Mouse (Mus musculus): ENCODE results near the gene Ubac2. TPM values are rescaled to one million over a fixed set of nuclear protein-coding genes. Genes with fewer than 3 reads are reported as not detected.

The Ubac2 gene
- polyA plus RNA-seq, 1 experiment from 2014 or later: 56.9 TPM

GRCm38 (mm10) chr14:122032045-122032444 lies 153.6 kb downstream of the Ubac2 start:
- WGBS: 88% methylated on average over 2 of the region's 2 CpGs
- Histone ChIP-seq H3K27ac (ENCODE audit: low read depth, low read length) (no peak overlapping the region), H3K9me3 (replicated peaks; ENCODE audit: control insufficient read depth, low read length) (no peaks in the 10 kb centered on the region), H3K27me3 (replicated peaks; ENCODE audit: control insufficient read depth, insufficient read depth, low read length) (no peaks in the 10 kb centered on the region), H3K9ac (ENCODE audit: low read length) (no peak overlapping the region), H3K36me3 (ENCODE audit: control insufficient read depth, insufficient read depth, low read length) (no peaks in the 10 kb centered on the region), H3K4me2 (ENCODE audit: low read length) (no peak overlapping the region), H3K4me1 (ENCODE audit: control insufficient read depth, insufficient read depth, low read length) (no peaks in the 10 kb centered on the region), H3K4me3 (ENCODE audit: low read depth, low read length) (no peak overlapping the region)
- ATAC-seq: no peak
- DNase-seq (ENCODE audit: low spot score): no peak

GRCm38 (mm10) chr14:122034451-122034850 lies 156.0 kb downstream of the Ubac2 start, which contains the start of gene Timm8a2:
Timm8a2 (plus strand) TSS chr14:122034674.
- no peak within 1 kb of the TSS for H3K9ac ChIP-seq (ENCODE audit: low read length)
- H3K4me2 ChIP-seq (ENCODE audit: low read length): no peak within 1 kb of the TSS
- H3K27me3 ChIP-seq (replicated peaks; ENCODE audit: control insufficient read depth, insufficient read depth, low read length): no peaks in the 10 kb centered on the region
- 94% methylated on average over 13 of the region's 13 CpGs for WGBS
- H3K4me3 ChIP-seq (ENCODE audit: low read depth, low read length): no peak within 1 kb of the TSS
- H3K27ac ChIP-seq (ENCODE audit: low read depth, low read length): no peak within 1 kb of the TSS
- no peaks in the 10 kb centered on the region for H3K36me3 ChIP-seq (ENCODE audit: control insufficient read depth, insufficient read depth, low read length)
- no peak for DNase-seq (ENCODE audit: low spot score)
- no peak for ATAC-seq
- H3K9me3 ChIP-seq (replicated peaks; ENCODE audit: control insufficient read depth, low read length): no peaks in the 10 kb centered on the region
- H3K4me1 ChIP-seq (ENCODE audit: control insufficient read depth, insufficient read depth, low read length): no peaks in the 10 kb centered on the region

GRCm38 (mm10) chr14:122035181-122035580 lies 156.8 kb downstream of the Ubac2 start:
- Histone ChIP-seq H3K36me3 (ENCODE audit: control insufficient read depth, insufficient read depth, low read length) (no peaks in the 10 kb centered on the region), H3K4me1 (ENCODE audit: control insufficient read depth, insufficient read depth, low read length) (no peaks in the 10 kb centered on the region), H3K4me2 (ENCODE audit: low read length) (no peak overlapping the region), H3K27ac (ENCODE audit: low read depth, low read length) (no peak overlapping the region), H3K9me3 (replicated peaks; ENCODE audit: control insufficient read depth, low read length) (no peaks in the 10 kb centered on the region), H3K27me3 (replicated peaks; ENCODE audit: control insufficient read depth, insufficient read depth, low read length) (no peaks in the 10 kb centered on the region), H3K4me3 (ENCODE audit: low read depth, low read length) (no peak overlapping the region), H3K9ac (ENCODE audit: low read length) (no peak overlapping the region)
- no peak for ATAC-seq
- 88% methylated on average over 1 of the region's 1 CpGs for WGBS
- no peak for DNase-seq (ENCODE audit: low spot score)

- no peak overlapping the region for H3K4me2 ChIP-seq (ENCODE audit: low read length)
- no peaks in the 10 kb centered on the region for H3K9me3 ChIP-seq (replicated peaks; ENCODE audit: control insufficient read depth, low read length)
- H3K27me3 ChIP-seq (replicated peaks; ENCODE audit: control insufficient read depth, insufficient read depth, low read length): no peaks in the 10 kb centered on the region
- H3K4me1 ChIP-seq (ENCODE audit: control insufficient read depth, insufficient read depth, low read length): no peaks in the 10 kb centered on the region
- no peak overlapping the region for H3K9ac ChIP-seq (ENCODE audit: low read length)
- WGBS: 90% methylated on average over 2 of the region's 2 CpGs
- H3K27ac ChIP-seq (ENCODE audit: low read depth, low read length): no peak overlapping the region
- ATAC-seq (no peak), DNase-seq (ENCODE audit: low spot score) (no peak)
- no peaks in the 10 kb centered on the region for H3K36me3 ChIP-seq (ENCODE audit: control insufficient read depth, insufficient read depth, low read length)
- no peak overlapping the region for H3K4me3 ChIP-seq (ENCODE audit: low read depth, low read length)
Measured at GRCm38 (mm10) chr14:122035860-122036259, 157.4 kb downstream of the Ubac2 start.

GRCm38 (mm10) chr14:122038874-122039647 lies 160.6 kb downstream of the Ubac2 start:
- ATAC-seq (no peak), DNase-seq (ENCODE audit: low spot score) (no peak)
- H3K4me3 ChIP-seq (ENCODE audit: low read depth, low read length): no peak overlapping the region
- no peaks in the 10 kb centered on the region for H3K9me3 ChIP-seq (replicated peaks; ENCODE audit: control insufficient read depth, low read length)
- H3K27me3 ChIP-seq (replicated peaks; ENCODE audit: control insufficient read depth, insufficient read depth, low read length): no peaks in the 10 kb centered on the region
- no peak overlapping the region for H3K9ac ChIP-seq (ENCODE audit: low read length)
- H3K4me1 ChIP-seq (ENCODE audit: control insufficient read depth, insufficient read depth, low read length): no peaks in the 10 kb centered on the region
- 88% methylated on average over 13 of the region's 13 CpGs for whole genome bisulfite sequencing
- H3K27ac ChIP-seq (ENCODE audit: low read depth, low read length): no peak overlapping the region
- H3K36me3 ChIP-seq (ENCODE audit: control insufficient read depth, insufficient read depth, low read length): no peaks in the 10 kb centered on the region
- no peak overlapping the region for H3K4me2 ChIP-seq (ENCODE audit: low read length)

GRCm38 (mm10) chr14:122041413-122041825 lies 163.0 kb downstream of the Ubac2 start:
- no peak for ATAC-seq
- WGBS: 86% methylated on average over 3 of the region's 3 CpGs

GRCm38 (mm10) chr14:122042142-122042694 lies 163.8 kb downstream of the Ubac2 start:
- DNase-seq (ENCODE audit: low spot score) (no peak), ATAC-seq (no peak)
- Histone ChIP-seq H3K27ac (ENCODE audit: low read depth, low read length) (no peak overlapping the region), H3K27me3 (replicated peaks; ENCODE audit: control insufficient read depth, insufficient read depth, low read length) (no peaks in the 10 kb centered on the region), H3K9ac (ENCODE audit: low read length) (no peak overlapping the region), H3K4me3 (ENCODE audit: low read depth, low read length) (no peak overlapping the region), H3K4me2 (ENCODE audit: low read length) (no peak overlapping the region), H3K4me1 (ENCODE audit: control insufficient read depth, insufficient read depth, low read length) (no peaks in the 10 kb centered on the region), H3K36me3 (ENCODE audit: control insufficient read depth, insufficient read depth, low read length) (no peaks in the 10 kb centered on the region), H3K9me3 (replicated peaks; ENCODE audit: control insufficient read depth, low read length) (no peaks in the 10 kb centered on the region)
- WGBS: 89% methylated on average over 8 of the region's 8 CpGs

More at GRCm38 (mm10) chr14:122041413-122041825, 163.0 kb downstream of the Ubac2 start:
- Histone ChIP-seq H3K27ac (ENCODE audit: low read depth, low read length) (no peak overlapping the region), H3K4me3 (ENCODE audit: low read depth, low read length) (no peak overlapping the region), H3K36me3 (ENCODE audit: control insufficient read depth, insufficient read depth, low read length) (no peaks in the 10 kb centered on the region), H3K4me1 (ENCODE audit: control insufficient read depth, insufficient read depth, low read length) (no peaks in the 10 kb centered on the region), H3K9ac (ENCODE audit: low read length) (no peak overlapping the region), H3K9me3 (replicated peaks; ENCODE audit: control insufficient read depth, low read length) (no peaks in the 10 kb centered on the region), H3K4me2 (ENCODE audit: low read length) (no peak overlapping the region), H3K27me3 (replicated peaks; ENCODE audit: control insufficient read depth, insufficient read depth, low read length) (no peaks in the 10 kb centered on the region)
- no peak for DNase-seq (ENCODE audit: low spot score)

- 95% methylated on average over 8 of the region's 8 CpGs for WGBS
- no peaks in the 10 kb centered on the region for H3K4me1 ChIP-seq (ENCODE audit: control insufficient read depth, insufficient read depth, low read length)
- no peak for ATAC-seq
- H3K4me2 ChIP-seq (ENCODE audit: low read length): no peak overlapping the region
- no peaks in the 10 kb centered on the region for H3K36me3 ChIP-seq (ENCODE audit: control insufficient read depth, insufficient read depth, low read length)
- no peak overlapping the region for H3K4me3 ChIP-seq (ENCODE audit: low read depth, low read length)
- no peak for DNase-seq (ENCODE audit: low spot score)
- no peak overlapping the region for H3K9ac ChIP-seq (ENCODE audit: low read length)
- no peaks in the 10 kb centered on the region for H3K9me3 ChIP-seq (replicated peaks; ENCODE audit: control insufficient read depth, low read length)
- no peak overlapping the region for H3K27ac ChIP-seq (ENCODE audit: low read depth, low read length)
- no peaks in the 10 kb centered on the region for H3K27me3 ChIP-seq (replicated peaks; ENCODE audit: control insufficient read depth, insufficient read depth, low read length)
Measured at GRCm38 (mm10) chr14:122047784-122048183, 169.4 kb downstream of the Ubac2 start.

- WGBS: 86% methylated on average over 9 of the region's 9 CpGs
- no peaks in the 10 kb centered on the region for H3K9me3 ChIP-seq (replicated peaks; ENCODE audit: control insufficient read depth, low read length)
Measured at GRCm38 (mm10) chr14:122048816-122049215, 170.4 kb downstream of the Ubac2 start.

More at GRCm38 (mm10) chr14:122048816-122049215, 170.4 kb downstream of the Ubac2 start:
- DNase-seq (ENCODE audit: low spot score): no peak
- no peak for ATAC-seq
- Histone ChIP-seq H3K27ac (ENCODE audit: low read depth, low read length) (no peak overlapping the region), H3K36me3 (ENCODE audit: control insufficient read depth, insufficient read depth, low read length) (no peaks in the 10 kb centered on the region), H3K27me3 (replicated peaks; ENCODE audit: control insufficient read depth, insufficient read depth, low read length) (no peaks in the 10 kb centered on the region), H3K4me1 (ENCODE audit: control insufficient read depth, insufficient read depth, low read length) (no peaks in the 10 kb centered on the region), H3K4me2 (ENCODE audit: low read length) (no peak overlapping the region), H3K9ac (ENCODE audit: low read length) (no peak overlapping the region), H3K4me3 (ENCODE audit: low read depth, low read length) (no peak overlapping the region)

Data from forebrain, embryonic 14.5 days (tissue).